Mouse (Mus musculus) heart, embryonic 13.5 days (tissue): ENCODE measurements around the gene Angptl4. TPM values are rescaled to one million over a fixed set of nuclear protein-coding genes. Genes with fewer than 3 reads are reported as not detected.

ENCODE experiments used
- ATAC-seq: fragments of 200-750 bp; cut with Nextera tagmentation; 2 replicates; pipeline ENCODE4 v1.8.0; 2017; ENCODE audit warnings: moderate TSS enrichment; ENCODE audit not compliant: insufficient number of reproducible peaks, low FRiP score, low TSS enrichment; ENCODE audit errors: extremely low read depth
- H3K27ac ChIP-seq: fragments of 300-500 bp; sonication (generic); replicated peaks from 2 replicates; pipeline ENCODE4 v1.5.1; 2015; ENCODE audit warnings: moderate library complexity, mild to moderate bottlenecking, inconsistent platforms
- H3K27me3 ChIP-seq: fragments of 300-500 bp; sonication (generic); replicated peaks from 2 replicates; pipeline ENCODE4 v1.6.1; 2015; ENCODE audit warnings: mild to moderate bottlenecking, inconsistent platforms
- H3K36me3 ChIP-seq: fragments of 300-500 bp; sonication (generic); 2 replicates; pipeline ENCODE4 v1.6.1; 2015; ENCODE audit warnings: mild to moderate bottlenecking, inconsistent platforms
- H3K4me1 ChIP-seq: fragments of 300-500 bp; sonication (generic); 2 replicates; pipeline ENCODE4 v1.6.1; 2015; ENCODE audit warnings: inconsistent platforms
- H3K4me2 ChIP-seq: fragments of 300-500 bp; sonication (generic); 2 replicates; pipeline ENCODE4 v1.6.1; 2015; ENCODE audit warnings: inconsistent platforms, mild to moderate bottlenecking, moderate library complexity
- H3K4me3 ChIP-seq: fragments of 300-500 bp; sonication (generic); 2 replicates; pipeline ENCODE4 v1.5.1; 2015; ENCODE audit warnings: moderate library complexity, mild to moderate bottlenecking, inconsistent platforms
- H3K9ac ChIP-seq: fragments of 300-500 bp; sonication (generic); 2 replicates; pipeline ENCODE4 v1.6.1; 2015; ENCODE audit warnings: inconsistent platforms, mild to moderate bottlenecking, moderate library complexity
- H3K9me3 ChIP-seq: fragments of 300-500 bp; sonication (generic); 2 replicates; pipeline ENCODE4 v1.6.1; 2016; ENCODE audit warnings: inconsistent platforms
- WGBS: fragments of 180-500 bp; shearing (Covaris S2); methylation state at CpG from one replicate; pipeline ENCODE4 v1.1.7; 2015; ENCODE audit warnings: mixed read lengths; 5-methylcytosine and 5-hydroxymethylcytosine counted together
- polyA plus RNA-seq: library from polyadenylated mRNA; unstranded; fragments of >200 nt; fragmentation: Nextera tagmentation; extraction: Ambion mirVana; gene quantifications from 2 replicates; pipeline ENCODE4 v1.2.1, GENCODE M21; 2015

Angptl4 gene
- polyA plus RNA-seq, 1 experiment from 2014 or later, result 17.8 TPM

- Histone ChIP-seq H3K27ac (no peak overlapping the region), H3K9ac (no peak overlapping the region), H3K4me1 (peaks cover 5% of the 10 kb centered on the region), H3K27me3 (peaks cover 77% of the 10 kb centered on the region), H3K36me3 (no peaks in the 10 kb centered on the region), H3K4me2 (no peak overlapping the region), H3K9me3 (no peaks in the 10 kb centered on the region), H3K4me3 (no peak overlapping the region)
- WGBS, result 1% methylated on average over 2 of the region's 2 CpGs
- no peak for ATAC-seq
Measured at GRCm38 (mm10) chr17:33802221-33802620, 20.6 kb upstream of the Angptl4 start.

GRCm38 (mm10) chr17:33799277-33799676 is 17.6 kb upstream of the Angptl4 start:
- Histone ChIP-seq H3K27me3 (peaks cover 70% of the 10 kb centered on the region), H3K9ac (no peak overlapping the region), H3K27ac (no peak overlapping the region), H3K4me1 (peaks cover 2% of the 10 kb centered on the region), H3K4me3 (no peak overlapping the region), H3K9me3 (no peaks in the 10 kb centered on the region), H3K4me2 (no peak overlapping the region), H3K36me3 (no peaks in the 10 kb centered on the region)
- WGBS, result 37% methylated on average over 1 of the region's 1 CpGs
- ATAC-seq, result no peak

GRCm38 (mm10) chr17:33798306-33798705 is 16.7 kb upstream of the Angptl4 start:
- no peaks in the 10 kb centered on the region for H3K36me3 ChIP-seq
- no peak overlapping the region for H3K9ac ChIP-seq
- no peak for ATAC-seq
- H3K9me3 ChIP-seq, result no peaks in the 10 kb centered on the region
- H3K4me3 ChIP-seq, result no peak overlapping the region
- H3K27me3 ChIP-seq, result peaks cover 74% of the 10 kb centered on the region
- 50% methylated on average over 3 of the region's 3 CpGs for WGBS
- H3K4me1 ChIP-seq, result no peaks in the 10 kb centered on the region
- no peak overlapping the region for H3K4me2 ChIP-seq
- no peak overlapping the region for H3K27ac ChIP-seq

- Histone ChIP-seq H3K27me3 (peaks cover 51% of the 10 kb centered on the region), H3K9ac (no peak overlapping the region), H3K4me3 (no peak overlapping the region), H3K4me1 (peaks cover 20% of the 10 kb centered on the region), H3K36me3 (no peaks in the 10 kb centered on the region), H3K4me2 (no peak overlapping the region), H3K9me3 (no peaks in the 10 kb centered on the region), H3K27ac (no peak overlapping the region)
- 16% methylated on average over 4 of the region's 4 CpGs for WGBS
- ATAC-seq, result no peak
Measured at GRCm38 (mm10) chr17:33788732-33789131, 7.1 kb upstream of the Angptl4 start.

- ATAC-seq, result no peak
- Histone ChIP-seq H3K4me2 (no peak overlapping the region), H3K9ac (no peak overlapping the region), H3K4me1 (peaks cover 44% of the 10 kb centered on the region), H3K27ac (no peak overlapping the region), H3K36me3 (no peaks in the 10 kb centered on the region), H3K4me3 (no peak overlapping the region), H3K27me3 (peaks cover 43% of the 10 kb centered on the region), H3K9me3 (no peaks in the 10 kb centered on the region)
- WGBS, result 75% methylated on average over 18 of the region's 18 CpGs
Measured at GRCm38 (mm10) chr17:33786375-33786774, 4.7 kb upstream of the Angptl4 start.

- Histone ChIP-seq H3K9me3 (no peaks in the 10 kb centered on the region), H3K9ac (no peak overlapping the region), H3K4me3 (no peak overlapping the region), H3K4me2 (no peak overlapping the region), H3K4me1 (peaks cover 58% of the 10 kb centered on the region), H3K36me3 (no peaks in the 10 kb centered on the region), H3K27ac (no peak overlapping the region), H3K27me3 (peaks cover 33% of the 10 kb centered on the region)
- WGBS, result 62% methylated on average over 2 of the region's 2 CpGs
- ATAC-seq, result no peak
Measured at GRCm38 (mm10) chr17:33784939-33785338, 3.3 kb upstream of the Angptl4 start.

GRCm38 (mm10) chr17:33783408-33783807 is 1.8 kb upstream of the Angptl4 start:
- peaks cover 67% of the 10 kb centered on the region for H3K4me1 ChIP-seq
- 0 out of 2 replicates have a peak overlapping the region, but pooled peaks have one; percentile 16 for H3K9ac ChIP-seq
- H3K9me3 ChIP-seq, result no peaks in the 10 kb centered on the region
- 0 out of 2 replicates have a peak overlapping the region, but pooled peaks have one; percentile 8 for H3K4me2 ChIP-seq
- H3K27me3 ChIP-seq, result peaks cover 29% of the 10 kb centered on the region
- H3K27ac ChIP-seq, result peak overlapping the region; percentile 29
- no peak overlapping the region for H3K4me3 ChIP-seq
- no peak for ATAC-seq
- no peaks in the 10 kb centered on the region for H3K36me3 ChIP-seq

- peak overlapping the region; percentile 79 for H3K9ac ChIP-seq
- peaks cover 25% of the 10 kb centered on the region for H3K27me3 ChIP-seq
- ATAC-seq, result no peak
- H3K4me2 ChIP-seq, result peak overlapping the region; percentile 79
- peaks cover 73% of the 10 kb centered on the region for H3K4me1 ChIP-seq
- no peaks in the 10 kb centered on the region for H3K9me3 ChIP-seq
- H3K4me3 ChIP-seq, result peak overlapping the region; percentile 54
- H3K27ac ChIP-seq, result peak overlapping the region; percentile 90; the same call in 1 of the 2 replicates
- WGBS, result 27% methylated on average over 4 of the region's 4 CpGs
- peaks cover 11% of the 10 kb centered on the region for H3K36me3 ChIP-seq
Measured at GRCm38 (mm10) chr17:33782067-33782466, 437 bp upstream of the Angptl4 start.

- ATAC-seq, result no peak
- Histone ChIP-seq H3K9me3 (no peaks in the 10 kb centered on the region), H3K36me3 (peaks cover 27% of the 10 kb centered on the region), H3K4me1 (peaks cover 73% of the 10 kb centered on the region), H3K27me3 (peaks cover 14% of the 10 kb centered on the region), H3K27ac (peak overlapping the region; percentile 90), H3K4me2 (peak overlapping the region; percentile 79), H3K4me3 (peak overlapping the region; percentile 54), H3K9ac (peak overlapping the region; percentile 79; the same call in 1 of the 2 replicates)
- WGBS, result 65% methylated on average over 5 of the region's 5 CpGs
Measured at GRCm38 (mm10) chr17:33780431-33780830, 1.2 kb downstream of the Angptl4 start.

- Histone ChIP-seq H3K9ac (no peak overlapping the region), H3K4me1 (peaks cover 69% of the 10 kb centered on the region), H3K36me3 (peaks cover 32% of the 10 kb centered on the region), H3K4me2 (peak overlapping the region; percentile 79), H3K4me3 (peak overlapping the region; percentile 54), H3K9me3 (no peaks in the 10 kb centered on the region), H3K27ac (peak overlapping the region; percentile 90), H3K27me3 (peaks cover 9% of the 10 kb centered on the region)
- WGBS, result 79% methylated on average over 5 of the region's 5 CpGs
- ATAC-seq, result no peak
Measured at GRCm38 (mm10) chr17:33779967-33780295, 1.7 kb downstream of the Angptl4 start.

- Histone ChIP-seq H3K36me3 (peaks cover 35% of the 10 kb centered on the region), H3K9me3 (no peaks in the 10 kb centered on the region), H3K9ac (peak overlapping the region; percentile 37), H3K4me2 (peak overlapping the region; percentile 79), H3K27me3 (peaks cover 5% of the 10 kb centered on the region), H3K4me3 (peak overlapping the region; percentile 54), H3K4me1 (peaks cover 64% of the 10 kb centered on the region), H3K27ac (peak overlapping the region; percentile 90)
- 36% methylated on average over 9 of the region's 9 CpGs for WGBS
- peak; percentile 78 for ATAC-seq
Measured at GRCm38 (mm10) chr17:33779271-33779966, 2.2 kb downstream of the Angptl4 start.

GRCm38 (mm10) chr17:33775287-33775686 is 6.3 kb downstream of the Angptl4 start:
- ATAC-seq, result no peak
- H3K9me3 ChIP-seq, result no peaks in the 10 kb centered on the region
- H3K36me3 ChIP-seq, result peaks cover 35% of the 10 kb centered on the region
- no peak overlapping the region for H3K4me2 ChIP-seq
- H3K9ac ChIP-seq, result no peak overlapping the region
- H3K27me3 ChIP-seq, result no peaks in the 10 kb centered on the region
- H3K4me1 ChIP-seq, result peaks cover 25% of the 10 kb centered on the region
- H3K4me3 ChIP-seq, result no peak overlapping the region
- no peak overlapping the region for H3K27ac ChIP-seq
- WGBS, result 90% methylated on average over 4 of the region's 4 CpGs
